Mouse (Mus musculus) midbrain, embryonic 13.5 days (tissue): Measurements from ENCODE around the gene App. TPM values are rescaled to one million over a fixed set of nuclear protein-coding genes. Genes with fewer than 3 reads are reported as not detected.

Source experiments
- ATAC-seq: fragments of 200-750 bp; cut with Nextera tagmentation; 2 replicates; pipeline ENCODE4 v1.8.0; 2017; ENCODE audit warnings: mild to moderate bottlenecking, moderate TSS enrichment, moderate library complexity
- H3K27ac ChIP-seq: fragments of 300-500 bp; sonication (generic); 2 replicates; pipeline ENCODE4 v1.5.1; 2015; ENCODE audit warnings: inconsistent platforms, mild to moderate bottlenecking, moderate library complexity
- H3K27me3 ChIP-seq: fragments of 300-500 bp; sonication (generic); 2 replicates; pipeline ENCODE4 v1.6.1; 2015; ENCODE audit warnings: mild to moderate bottlenecking, inconsistent platforms
- H3K36me3 ChIP-seq: fragments of 300-500 bp; sonication (generic); 2 replicates; pipeline ENCODE4 v1.6.1; 2015; ENCODE audit warnings: mild to moderate bottlenecking, inconsistent platforms
- H3K4me1 ChIP-seq: fragments of 300-500 bp; sonication (generic); replicated peaks from 2 replicates; pipeline ENCODE4 v1.6.1; 2015; ENCODE audit warnings: inconsistent platforms
- H3K4me2 ChIP-seq: fragments of 300-500 bp; sonication (generic); replicated peaks from 2 replicates; pipeline ENCODE4 v1.6.1; 2015; ENCODE audit warnings: moderate library complexity, mild to moderate bottlenecking, inconsistent platforms
- H3K4me3 ChIP-seq: fragments of 300-500 bp; sonication (generic); replicated peaks from 2 replicates; pipeline ENCODE4 v1.5.1; 2015; ENCODE audit warnings: mild to moderate bottlenecking, inconsistent platforms
- H3K9ac ChIP-seq: fragments of 300-500 bp; sonication (generic); replicated peaks from 2 replicates; pipeline ENCODE4 v1.6.1; 2015; ENCODE audit warnings: mild to moderate bottlenecking, inconsistent platforms
- H3K9me3 ChIP-seq: fragments of 300-500 bp; sonication (generic); 2 replicates; pipeline ENCODE4 v1.6.1; 2016; ENCODE audit warnings: mild to moderate bottlenecking, inconsistent platforms
- WGBS: fragments of 180-500 bp; shearing (Covaris S2); methylation state at CpG from one replicate; pipeline ENCODE4 v1.1.7; 2015; 5-methylcytosine and 5-hydroxymethylcytosine counted together
- polyA plus RNA-seq: library from polyadenylated mRNA; unstranded; fragments of >200 nt; fragmentation: Nextera tagmentation; extraction: Ambion mirVana; gene quantifications from 2 replicates; pipeline ENCODE4 v1.2.1, GENCODE M21; 2015

App gene
- polyA plus RNA-seq, 1 experiment from 2014 or later: 271 TPM

DNA sequence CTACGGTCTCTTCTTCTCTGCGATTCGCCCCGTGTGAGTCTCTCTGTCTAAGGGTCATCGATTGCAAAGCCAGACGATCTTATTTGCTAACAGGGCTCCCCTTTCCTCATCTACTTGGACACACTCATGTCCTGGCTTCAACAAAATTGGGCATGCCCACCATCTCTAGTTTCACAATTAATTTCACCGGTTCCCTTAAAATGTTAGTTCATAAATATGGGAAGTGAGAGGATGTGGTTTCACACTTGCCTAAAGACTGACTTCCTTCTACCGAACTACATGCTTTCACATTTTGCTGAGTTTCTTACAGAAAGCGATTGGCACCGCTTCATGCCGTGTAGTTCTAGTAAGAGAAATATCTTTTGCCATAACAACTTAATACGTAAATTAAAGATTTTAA, 101.8 kb downstream of the App start:
- H3K9ac ChIP-seq: no peak overlapping the region
- no peaks in the 10 kb centered on the region for H3K27me3 ChIP-seq
- no peak for ATAC-seq
- H3K36me3 ChIP-seq: peaks cover 23% of the 10 kb centered on the region
- no peak overlapping the region for H3K4me3 ChIP-seq
- peaks cover 8% of the 10 kb centered on the region; the same call in 1 of the 2 replicates for H3K4me1 ChIP-seq
- 97% methylated on average over 12 of the region's 12 CpGs for WGBS
- H3K4me2 ChIP-seq: no peak overlapping the region
- H3K27ac ChIP-seq: no peak overlapping the region
- H3K9me3 ChIP-seq: no peaks in the 10 kb centered on the region

DNA sequence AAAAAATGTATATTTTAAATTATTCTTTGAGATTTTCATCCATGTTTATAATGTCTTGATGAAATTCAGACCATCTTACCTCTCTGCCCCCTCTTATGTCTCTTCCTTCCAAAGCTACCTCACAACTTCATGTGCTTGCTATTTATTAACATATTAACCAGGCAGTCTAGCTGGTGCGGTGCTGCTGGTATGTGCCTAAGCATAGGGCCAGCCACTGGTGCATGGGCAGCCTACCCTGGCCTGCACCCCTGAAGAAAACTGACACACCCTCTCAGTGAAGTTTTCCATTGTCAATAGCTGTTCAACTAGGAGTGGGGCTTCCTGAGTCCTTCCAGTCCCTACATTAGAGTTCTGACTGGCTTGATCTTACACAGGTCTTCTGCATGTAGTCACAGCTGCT, 102.3 kb downstream of the App start:
- H3K4me3 ChIP-seq: no peak overlapping the region
- no peak overlapping the region for H3K27ac ChIP-seq
- no peaks in the 10 kb centered on the region for H3K27me3 ChIP-seq
- H3K4me2 ChIP-seq: no peak overlapping the region
- no peak for ATAC-seq
- H3K36me3 ChIP-seq: peaks cover 18% of the 10 kb centered on the region
- no peak overlapping the region for H3K9ac ChIP-seq
- peaks cover 9% of the 10 kb centered on the region; the same call in 1 of the 2 replicates for H3K4me1 ChIP-seq
- WGBS: 100% methylated on average over 1 of the region's 1 CpGs
- H3K9me3 ChIP-seq: no peaks in the 10 kb centered on the region

- Histone ChIP-seq H3K4me1 (peaks cover 9% of the 10 kb centered on the region; the same call in 1 of the 2 replicates), H3K27me3 (no peaks in the 10 kb centered on the region), H3K9me3 (no peaks in the 10 kb centered on the region), H3K27ac (no peak overlapping the region), H3K4me2 (no peak overlapping the region), H3K4me3 (no peak overlapping the region), H3K36me3 (peaks cover 11% of the 10 kb centered on the region), H3K9ac (no peak overlapping the region)
- ATAC-seq: no peak
- WGBS: 98% methylated on average over 13 of the region's 13 CpGs
These were observed 106.2 kb downstream of the App start for GRCm38 (mm10) chr16:85067254-85067893.

DNA sequence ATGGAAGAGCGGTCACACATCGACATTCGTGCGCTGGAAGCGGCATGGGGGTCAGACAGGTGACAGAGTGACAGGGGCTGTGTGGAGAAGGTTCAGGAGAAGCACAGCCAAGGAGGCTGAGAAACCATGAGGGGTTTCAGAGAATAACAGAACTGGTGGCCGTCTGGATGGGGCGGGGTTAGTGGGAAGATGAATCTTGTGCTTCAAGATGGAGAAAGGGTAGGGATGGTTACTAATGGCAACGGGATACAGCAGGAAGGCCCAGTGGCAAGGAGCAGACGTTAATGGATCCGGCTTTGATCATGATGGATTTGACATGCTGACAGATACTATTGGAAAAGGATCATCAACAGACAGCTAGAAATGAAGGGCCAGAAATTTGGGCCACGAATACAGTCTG, 107.3 kb downstream of the App start:
- no peak for ATAC-seq
- 85% methylated on average over 11 of the region's 11 CpGs for WGBS

DNA sequence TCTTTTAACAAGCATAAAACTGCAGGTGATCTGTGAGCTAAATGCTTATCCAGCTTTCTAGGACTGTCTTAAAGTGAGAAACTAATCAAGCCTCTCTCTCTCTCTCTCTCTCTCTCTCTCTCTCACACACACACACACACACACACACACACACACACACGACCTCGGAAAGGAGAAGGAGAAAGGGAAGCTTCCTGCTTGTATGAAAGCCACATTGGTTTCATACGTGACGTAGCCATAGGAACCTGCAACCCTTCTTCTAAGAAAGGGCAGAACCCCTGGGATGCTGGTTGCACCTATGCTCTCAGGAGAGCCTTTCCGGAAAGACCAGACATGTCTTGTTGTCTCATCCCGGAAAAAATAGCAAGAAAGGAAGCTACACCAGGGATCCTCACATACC, 108.8 kb downstream of the App start:
- WGBS: 86% methylated on average over 4 of the region's 6 CpGs
- ATAC-seq: no peak
- peaks cover 12% of the 10 kb centered on the region for H3K36me3 ChIP-seq
- no peaks in the 10 kb centered on the region for H3K9me3 ChIP-seq
- H3K4me3 ChIP-seq: no peak overlapping the region
- no peak overlapping the region for H3K27ac ChIP-seq
- no peaks in the 10 kb centered on the region for H3K27me3 ChIP-seq
- H3K9ac ChIP-seq: no peak overlapping the region
- H3K4me1 ChIP-seq: 0 out of 2 replicates have a peak, but pooled peaks cover 5% of the 10 kb centered on the region
- no peak overlapping the region for H3K4me2 ChIP-seq

More for the DNA sequence above, 107.3 kb downstream of the App start:
- H3K27ac ChIP-seq: no peak overlapping the region; the same call in 1 of the 2 replicates
- no peak overlapping the region for H3K4me2 ChIP-seq
- H3K27me3 ChIP-seq: no peaks in the 10 kb centered on the region
- no peak overlapping the region for H3K4me3 ChIP-seq
- no peaks in the 10 kb centered on the region for H3K9me3 ChIP-seq
- peaks cover 12% of the 10 kb centered on the region for H3K36me3 ChIP-seq
- peaks cover 9% of the 10 kb centered on the region; the same call in 1 of the 2 replicates for H3K4me1 ChIP-seq
- H3K9ac ChIP-seq: no peak overlapping the region

- Histone ChIP-seq H3K27ac (no peak overlapping the region), H3K9ac (no peak overlapping the region), H3K27me3 (no peaks in the 10 kb centered on the region), H3K36me3 (peaks cover 12% of the 10 kb centered on the region), H3K4me2 (no peak overlapping the region), H3K4me1 (peaks cover 25% of the 10 kb centered on the region), H3K9me3 (no peaks in the 10 kb centered on the region), H3K4me3 (no peak overlapping the region)
- no peak for ATAC-seq
- WGBS: 94% methylated on average over 3 of the region's 3 CpGs
These were observed 110.8 kb downstream of the App start for GRCm38 (mm10) chr16:85062732-85063131.

DNA sequence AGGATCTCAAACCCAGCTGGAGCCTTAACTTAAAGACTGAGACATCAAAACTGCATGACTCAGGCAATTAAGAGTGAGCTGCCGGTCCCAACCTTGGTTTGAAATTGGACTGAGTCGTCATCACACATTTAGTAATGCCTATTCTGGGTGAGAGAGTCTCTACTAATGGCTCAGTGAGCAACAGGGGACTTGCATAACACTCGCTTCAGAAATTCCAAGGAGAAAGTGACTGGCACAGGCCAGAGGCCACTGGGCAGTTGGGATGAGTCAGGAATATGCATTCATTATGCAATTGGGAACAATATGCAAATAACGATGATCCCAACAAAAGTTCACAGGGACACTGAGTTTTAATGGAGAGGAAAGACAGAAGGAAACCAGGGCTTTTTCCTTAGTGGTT, 111.8 kb downstream of the App start:
- H3K4me3 ChIP-seq: no peak overlapping the region
- H3K9ac ChIP-seq: no peak overlapping the region
- no peak overlapping the region for H3K27ac ChIP-seq
- 93% methylated on average over 4 of the region's 4 CpGs for WGBS
- H3K4me2 ChIP-seq: no peak overlapping the region
- peaks cover 29% of the 10 kb centered on the region for H3K4me1 ChIP-seq
- H3K36me3 ChIP-seq: peaks cover 16% of the 10 kb centered on the region
- ATAC-seq: no peak
- no peaks in the 10 kb centered on the region for H3K9me3 ChIP-seq
- H3K27me3 ChIP-seq: no peaks in the 10 kb centered on the region

DNA sequence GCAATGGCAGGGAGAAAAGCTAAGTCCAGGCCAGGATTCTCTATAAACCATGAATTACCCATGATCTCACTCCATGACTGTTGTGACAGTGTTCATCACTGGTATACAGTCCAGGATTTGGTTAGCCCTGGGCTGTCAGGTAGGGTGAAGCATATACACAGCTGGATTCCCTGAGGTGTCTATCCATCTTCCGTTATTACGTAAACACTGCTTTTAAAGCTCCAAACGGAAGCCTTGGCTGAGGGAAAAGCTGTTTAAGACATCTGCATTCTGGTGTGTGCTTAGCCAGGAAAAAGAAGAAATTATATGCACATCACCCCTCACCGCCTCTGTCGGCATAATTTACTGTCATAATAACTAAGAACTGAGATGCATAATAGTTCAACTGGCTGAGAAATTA, 115.4 kb downstream of the App start:
- Histone ChIP-seq H3K4me2 (0 out of 2 replicates have a peak overlapping the region, but pooled peaks have one; percentile 12), H3K4me3 (no peak overlapping the region), H3K27ac (peak overlapping the region; percentile 81), H3K9ac (no peak overlapping the region), H3K36me3 (peaks cover 29% of the 10 kb centered on the region), H3K4me1 (peaks cover 25% of the 10 kb centered on the region), H3K9me3 (no peaks in the 10 kb centered on the region), H3K27me3 (no peaks in the 10 kb centered on the region)
- peak; percentile 88 for ATAC-seq
- 54% methylated on average over 5 of the region's 5 CpGs for WGBS

DNA sequence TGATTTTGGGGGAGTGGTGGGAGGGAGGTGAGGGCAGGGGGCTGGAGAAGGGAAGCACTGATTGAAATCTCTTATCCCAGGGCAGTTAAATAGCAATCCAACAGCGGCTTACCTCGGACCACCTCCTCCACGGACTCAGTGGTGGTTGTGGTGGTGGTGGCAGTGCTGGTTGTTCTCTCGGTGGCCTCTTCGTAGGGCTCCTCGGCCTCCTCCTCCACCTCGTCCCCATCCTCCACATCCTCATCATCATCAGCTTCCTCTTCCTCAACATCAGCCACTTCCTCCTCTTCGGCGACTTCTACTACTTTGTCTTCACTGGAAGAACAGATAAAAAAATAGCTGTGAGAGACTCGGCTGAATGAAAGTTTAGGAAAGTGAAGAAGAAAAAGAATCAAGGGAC, 117.4 kb downstream of the App start:
- no peak overlapping the region for H3K27ac ChIP-seq
- H3K4me2 ChIP-seq: no peak overlapping the region
- H3K27me3 ChIP-seq: no peaks in the 10 kb centered on the region
- H3K36me3 ChIP-seq: peaks cover 20% of the 10 kb centered on the region
- no peak overlapping the region for H3K4me3 ChIP-seq
- H3K9me3 ChIP-seq: no peaks in the 10 kb centered on the region
- H3K9ac ChIP-seq: no peak overlapping the region
- 98% methylated on average over 10 of the region's 10 CpGs for WGBS
- peaks cover 25% of the 10 kb centered on the region for H3K4me1 ChIP-seq
- no peak for ATAC-seq

GRCm38 (mm10) chr16:85053996-85054395, 119.6 kb downstream of the App start:
- Histone ChIP-seq H3K9me3 (no peaks in the 10 kb centered on the region), H3K27ac (no peak overlapping the region), H3K4me1 (peaks cover 22% of the 10 kb centered on the region), H3K9ac (no peak overlapping the region), H3K4me3 (no peak overlapping the region), H3K27me3 (no peaks in the 10 kb centered on the region), H3K4me2 (no peak overlapping the region), H3K36me3 (peaks cover 19% of the 10 kb centered on the region)
- no peak for ATAC-seq
- WGBS: 91% methylated on average over 7 of the region's 7 CpGs

GRCm38 (mm10) chr16:85047310-85047709, 126.3 kb downstream of the App start:
- Histone ChIP-seq H3K4me1 (peaks cover 5% of the 10 kb centered on the region; the same call in 1 of the 2 replicates), H3K36me3 (peaks cover 19% of the 10 kb centered on the region), H3K27me3 (no peaks in the 10 kb centered on the region), H3K4me3 (no peak overlapping the region), H3K9ac (no peak overlapping the region), H3K4me2 (no peak overlapping the region), H3K27ac (no peak overlapping the region), H3K9me3 (no peaks in the 10 kb centered on the region)
- 75% methylated on average over 6 of the region's 6 CpGs for WGBS
- no peak for ATAC-seq

DNA sequence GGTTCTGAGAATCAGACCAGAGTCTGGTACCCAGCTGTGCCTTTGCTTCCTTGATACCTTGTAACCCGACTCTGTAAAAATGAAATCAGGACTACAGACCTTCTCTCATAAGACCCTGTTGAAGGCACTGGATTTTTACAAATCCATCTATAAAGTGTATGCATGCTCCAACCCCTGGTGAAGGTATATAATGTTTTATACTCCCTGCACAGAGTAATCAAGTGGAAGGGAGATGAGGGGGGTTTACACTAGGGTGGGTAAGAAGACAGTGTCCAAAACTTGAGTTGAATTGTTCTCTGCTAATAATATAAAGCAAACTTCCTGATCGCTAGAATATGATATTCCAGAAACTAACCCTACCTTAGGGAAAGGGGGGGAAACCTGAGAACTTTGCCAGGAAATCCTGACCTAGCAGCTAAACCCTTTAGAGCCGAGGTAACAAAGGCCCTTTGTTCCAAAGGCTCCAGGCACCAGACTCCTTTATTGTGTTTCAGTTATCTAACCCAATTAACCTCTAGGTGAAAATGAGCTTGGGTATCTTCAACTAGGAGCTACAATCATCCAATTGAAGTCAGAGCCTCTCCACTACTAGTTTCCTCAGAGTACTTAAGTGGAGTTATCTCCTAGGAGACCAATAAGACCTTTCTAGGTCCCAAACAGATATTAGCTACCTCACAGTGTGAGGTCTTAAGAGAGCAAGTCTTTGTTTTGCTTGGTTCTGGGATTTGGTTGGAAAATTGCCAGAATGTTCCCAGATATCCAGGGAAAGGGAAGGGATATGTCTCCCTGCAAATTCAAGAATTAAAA, 132.2 kb downstream of the App start:
- peaks cover 24% of the 10 kb centered on the region for H3K4me1 ChIP-seq
- no peak overlapping the region for H3K4me3 ChIP-seq
- 0 out of 2 replicates have a peak overlapping the region, but pooled peaks have one; percentile 30 for H3K27ac ChIP-seq
- no peak overlapping the region for H3K4me2 ChIP-seq
- WGBS: 39% methylated on average over 3 of the region's 3 CpGs
- peaks cover 29% of the 10 kb centered on the region for H3K36me3 ChIP-seq
- H3K9ac ChIP-seq: no peak overlapping the region
- no peaks in the 10 kb centered on the region for H3K9me3 ChIP-seq
- H3K27me3 ChIP-seq: no peaks in the 10 kb centered on the region
- no peak for ATAC-seq
